Mouse (Mus musculus) myocyte (in vitro differentiated cells): ENCODE measurements at regions not wholly inside any gene's neighbourhood (a gene's known extent, or its start where the extent isn't known, plus 50 kb on each side); places are given as distances from the start of the nearest gene placed in this dataset.

Source experiments
- H3K27me3 ChIP-seq: one replicate; pipeline ENCODE4 v1.6.1; 2011; ENCODE audit not compliant: control insufficient read depth, insufficient read depth, insufficient read length
- H3K36me3 ChIP-seq: one replicate; pipeline ENCODE4 v1.6.1; 2011; ENCODE audit not compliant: control insufficient read depth, insufficient read depth
- H3K4me2 ChIP-seq: one replicate; pipeline ENCODE4 v1.6.1; 2011; ENCODE audit warnings: low read depth, control low read depth
- H3K4me3 ChIP-seq: one replicate; pipeline ENCODE4 v1.5.1; 2011; ENCODE audit warnings: mild to moderate bottlenecking, control low read depth, moderate library complexity
- H3K79me2 ChIP-seq: one replicate; pipeline ENCODE4 v1.6.1; 2011; ENCODE audit not compliant: control insufficient read depth, insufficient read depth
- H3ac ChIP-seq: one replicate; pipeline ENCODE4 v1.6.1; 2011; ENCODE audit not compliant: control insufficient read depth, insufficient read length
- CEBPB ChIP-seq: IDR thresholded peaks from 2 replicates; pipeline ENCODE4 v1.6.1; 2011; ENCODE audit warnings: mild to moderate bottlenecking, moderate library complexity; ENCODE audit not compliant: poor library complexity, insufficient read depth, severe bottlenecking
- E2F4 ChIP-seq: IDR thresholded peaks from one replicate; pipeline ENCODE4 v1.6.1; 2011; ENCODE audit warnings: mild to moderate bottlenecking, control low read depth, moderate library complexity; ENCODE audit not compliant: insufficient read depth
- MAX ChIP-seq: IDR thresholded peaks from one replicate; pipeline ENCODE4 v1.6.1; 2011; ENCODE audit warnings: low read depth, mild to moderate bottlenecking, control low read depth
- MYOD1 ChIP-seq, 3 experiments: IDR thresholded peaks; one replicate each; pipeline ENCODE4 v1.6.1; 2011; ENCODE audit warnings: control low read depth in 2 of 3, low read depth in 2 of 3, mild to moderate bottlenecking in 2 of 3, moderate library complexity in 1 of 3; ENCODE audit not compliant: insufficient read length in 2 of 3, control insufficient read depth in 1 of 3
- MYOG ChIP-seq, 3 experiments: IDR thresholded peaks; one replicate each; pipeline ENCODE4 v1.6.1; 2011; ENCODE audit warnings: control low read depth in 2 of 3, low read depth in 2 of 3, mild to moderate bottlenecking in 2 of 3; ENCODE audit not compliant: insufficient read length in 2 of 3, control insufficient read depth in 1 of 3, insufficient read depth in 1 of 3
- POLR2A ChIP-seq: IDR thresholded peaks from one replicate; pipeline ENCODE4 v1.6.1; 2011; ENCODE audit warnings: low read depth, mild to moderate bottlenecking, control low read depth, moderate library complexity; ENCODE audit not compliant: insufficient read length
- POLR2AphosphoS2 ChIP-seq: IDR thresholded peaks from one replicate; pipeline ENCODE4 v1.6.1; 2011; ENCODE audit warnings: low read depth, control low read depth; ENCODE audit not compliant: insufficient read length
- REST ChIP-seq: IDR thresholded peaks from one replicate; pipeline ENCODE4 v1.6.1; 2011; ENCODE audit warnings: mild to moderate bottlenecking, control low read depth, moderate library complexity; ENCODE audit not compliant: insufficient read depth, insufficient read length
- SRF ChIP-seq: IDR thresholded peaks from one replicate; pipeline ENCODE4 v1.6.1; 2011; ENCODE audit warnings: low read depth; ENCODE audit not compliant: control insufficient read depth, insufficient read length
- TCF12 ChIP-seq: IDR thresholded peaks from one replicate; pipeline ENCODE4 v1.6.1; 2011; ENCODE audit warnings: mild to moderate bottlenecking, control low read depth; ENCODE audit not compliant: poor library complexity, insufficient read depth, severe bottlenecking
- TCF3 ChIP-seq: IDR thresholded peaks from one replicate; pipeline ENCODE4 v1.6.1; 2011; ENCODE audit warnings: low read depth, control low read depth; ENCODE audit not compliant: insufficient read length
- USF1 ChIP-seq: IDR thresholded peaks from one replicate; pipeline ENCODE4 v1.6.1; 2011; ENCODE audit warnings: low read depth, mild to moderate bottlenecking, control low read depth, moderate library complexity

DNA sequence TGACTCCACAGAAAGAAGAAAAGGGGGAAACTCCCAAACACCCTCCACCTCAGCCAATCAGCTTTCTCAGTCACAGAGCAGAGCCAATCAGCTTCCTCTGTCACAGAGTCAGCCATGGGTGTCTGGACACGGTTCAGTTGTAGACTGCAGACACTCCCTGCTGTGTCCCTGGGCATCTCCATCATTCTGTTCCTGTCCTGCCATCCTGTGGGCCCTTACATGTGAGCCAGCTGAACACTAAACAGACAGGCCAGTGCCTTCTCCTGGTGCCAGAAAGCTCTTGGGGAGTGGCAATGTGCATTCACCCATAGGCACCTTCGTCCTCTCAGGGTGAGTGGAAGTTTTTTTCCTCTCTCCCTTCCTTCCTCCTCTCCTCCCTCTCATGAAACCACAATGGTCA is 81.7 kb downstream of the Cxcl12 start:
- Histone ChIP-seq H3K4me2 (no peak overlapping the region), H3K79me2 (no peaks in the 10 kb centered on the region), H3K27me3 (no peaks in the 10 kb centered on the region), H3K36me3 (no peaks in the 10 kb centered on the region), H3ac (no peak overlapping the region), H3K4me3 (no peak overlapping the region)
- TF ChIP-seq MAX = no peak
- TF ChIP-seq E2F4 = no peak
- TF ChIP-seq CEBPB = no peak
- TF ChIP-seq USF1 = no peak
- TF ChIP-seq TCF3 = no peak
- no peak for TF ChIP-seq TCF12
- no peak for TF ChIP-seq MYOG (IDR thresholded peaks at IDR 0.05; ENCODE audit: control insufficient read depth in 1 of 3, insufficient read depth in 1 of 3, insufficient read length in 2 of 3, low read depth in 2 of 3)
- no peak for TF ChIP-seq POLR2A
- TF ChIP-seq POLR2AphosphoS2 = no peak
- no peak for TF ChIP-seq REST
- TF ChIP-seq MYOD1 (IDR thresholded peaks at IDR 0.05; ENCODE audit: control insufficient read depth in 1 of 3, insufficient read length in 2 of 3, low read depth in 2 of 3) = no peak
- TF ChIP-seq SRF = no peak

- no peaks in the 10 kb centered on the region for H3K79me2 ChIP-seq
- no peak overlapping the region for H3K4me3 ChIP-seq
- TF ChIP-seq POLR2AphosphoS2 (no peak), TCF12 (no peak), POLR2A (no peak), E2F4 (no peak), USF1 (no peak), MYOD1 (IDR thresholded peaks at IDR 0.05; ENCODE audit: control insufficient read depth in 1 of 3, insufficient read length in 2 of 3, low read depth in 2 of 3) (no peak)
- H3K4me2 ChIP-seq = no peak overlapping the region
- no peak overlapping the region for H3ac ChIP-seq
- H3K27me3 ChIP-seq = no peaks in the 10 kb centered on the region
- H3K36me3 ChIP-seq = no peaks in the 10 kb centered on the region
Measured at GRCm38 (mm10) chr6:117251383-117251925, 83.1 kb downstream of the Cxcl12 start.

- Histone ChIP-seq H3ac (no peak overlapping the region), H3K36me3 (no peaks in the 10 kb centered on the region), H3K79me2 (no peaks in the 10 kb centered on the region), H3K4me2 (no peak overlapping the region), H3K4me3 (no peak overlapping the region), H3K27me3 (no peaks in the 10 kb centered on the region)
- TF ChIP-seq TCF3 = no peak
- TF ChIP-seq POLR2A = no peak
- TF ChIP-seq MAX = no peak
- no peak for TF ChIP-seq TCF12
- no peak for TF ChIP-seq E2F4
- no peak for TF ChIP-seq SRF
Measured at GRCm38 (mm10) chr6:117252361-117252760, 84.0 kb downstream of the Cxcl12 start.

DNA sequence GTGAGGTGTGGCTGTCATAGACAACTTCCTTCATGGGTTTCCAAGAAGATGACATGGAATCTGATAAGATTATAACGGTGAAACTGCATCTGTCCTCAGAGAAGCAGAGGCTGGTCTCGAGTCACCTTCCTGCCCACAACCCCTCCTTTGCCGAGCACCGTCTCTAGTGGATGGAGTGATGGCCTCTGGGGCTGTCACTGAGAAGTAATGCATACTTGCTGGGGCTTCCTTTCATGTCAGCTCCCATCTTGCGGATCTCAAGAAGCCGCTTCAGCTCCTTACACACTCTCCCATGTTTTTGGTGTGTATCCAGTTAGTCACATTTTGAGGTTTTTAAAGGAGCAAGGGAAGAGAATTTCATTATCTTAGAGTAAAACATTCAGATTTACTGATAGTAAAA is 84.7 kb downstream of the Cxcl12 start:
- Histone ChIP-seq H3K27me3 (no peaks in the 10 kb centered on the region), H3ac (no peak overlapping the region), H3K4me2 (no peak overlapping the region), H3K4me3 (no peak overlapping the region), H3K36me3 (no peaks in the 10 kb centered on the region), H3K79me2 (no peaks in the 10 kb centered on the region)
- TF ChIP-seq TCF12 (no peak), SRF (no peak), CEBPB (no peak), MYOD1 (IDR thresholded peaks at IDR 0.05; ENCODE audit: control insufficient read depth in 1 of 3, insufficient read length in 2 of 3, low read depth in 2 of 3) (no peak), E2F4 (no peak), MYOG (IDR thresholded peaks at IDR 0.05; ENCODE audit: control insufficient read depth in 1 of 3, insufficient read depth in 1 of 3, insufficient read length in 2 of 3, low read depth in 2 of 3) (no peak), POLR2AphosphoS2 (no peak), REST (no peak), POLR2A (no peak), MAX (no peak), USF1 (no peak)

DNA sequence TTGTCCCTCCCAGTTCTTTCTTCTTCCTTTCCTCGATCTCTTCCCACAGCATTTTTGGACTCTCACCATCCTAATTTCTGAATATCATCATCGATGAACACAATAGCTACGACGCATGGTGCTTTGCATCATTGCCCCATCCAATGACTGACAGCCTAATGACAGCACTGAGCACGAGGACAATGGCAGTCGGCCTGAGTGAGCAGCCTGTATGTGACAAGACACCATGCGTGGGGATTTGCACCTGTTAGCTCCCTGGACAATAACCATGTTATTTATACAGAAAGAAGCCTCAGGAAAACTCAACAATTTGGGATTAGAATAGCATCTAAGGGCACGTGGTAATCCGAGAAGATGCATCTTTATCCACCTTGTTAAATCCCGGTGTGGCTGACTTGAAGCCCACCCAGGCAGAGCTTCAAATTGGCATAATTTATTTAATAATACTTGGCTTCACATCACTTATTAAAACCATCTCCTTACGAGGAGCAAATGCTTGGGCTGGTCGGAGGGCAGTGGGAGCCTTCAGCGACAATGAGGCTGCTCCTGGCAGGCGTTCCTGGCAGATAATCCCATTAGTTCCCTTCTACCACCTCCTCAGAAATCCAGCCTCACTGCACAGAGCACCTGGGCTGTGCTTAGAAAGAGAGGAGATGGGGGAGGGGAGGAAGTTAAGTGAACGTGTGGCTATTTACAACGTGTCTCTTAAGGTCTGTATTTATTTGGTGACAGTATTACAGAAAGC is 85.4 kb downstream of the Cxcl12 start:
- H3K27me3 ChIP-seq = no peaks in the 10 kb centered on the region
- H3K36me3 ChIP-seq = no peaks in the 10 kb centered on the region
- no peak overlapping the region for H3K4me2 ChIP-seq
- H3ac ChIP-seq = no peak overlapping the region
- H3K79me2 ChIP-seq = no peaks in the 10 kb centered on the region
- no peak overlapping the region for H3K4me3 ChIP-seq
- no peak for TF ChIP-seq SRF
- TF ChIP-seq MAX = no peak
- TF ChIP-seq MYOG (IDR thresholded peaks at IDR 0.05; ENCODE audit: control insufficient read depth in 1 of 3, insufficient read depth in 1 of 3, insufficient read length in 2 of 3, low read depth in 2 of 3) = no peak
- no peak for TF ChIP-seq REST
- no peak for TF ChIP-seq POLR2AphosphoS2
- TF ChIP-seq USF1 = no peak
- TF ChIP-seq POLR2A = no peak
- TF ChIP-seq E2F4 = no peak
- TF ChIP-seq MYOD1 (IDR thresholded peaks at IDR 0.05; ENCODE audit: control insufficient read depth in 1 of 3, insufficient read length in 2 of 3, low read depth in 2 of 3) = no peak
- TF ChIP-seq CEBPB = no peak
- TF ChIP-seq TCF12 = no peak
- no peak for TF ChIP-seq TCF3
